Mouse (Mus musculus) heart, adult 18-20 months (tissue): ENCODE data around the gene Pde8a. TPM values are rescaled to one million over a fixed set of nuclear protein-coding genes. Genes with fewer than 3 reads are reported as not detected.

Experiments used
- DNase-seq, 2 experiments: peaks; one replicate each; pipeline ENCODE4 v3.0.0; 2021 to 2022; ENCODE audit warnings: mixed read lengths in 1 of 2
- total RNA-seq, 2 experiments: library from RNA; stranded (reverse); gene quantifications; 2 replicates each; pipeline ENCODE4 v1.2.3; 2021

Gene Pde8a
- total RNA-seq, 2 experiments from 2014 or later = 13.8 to 16.1 TPM

DNA sequence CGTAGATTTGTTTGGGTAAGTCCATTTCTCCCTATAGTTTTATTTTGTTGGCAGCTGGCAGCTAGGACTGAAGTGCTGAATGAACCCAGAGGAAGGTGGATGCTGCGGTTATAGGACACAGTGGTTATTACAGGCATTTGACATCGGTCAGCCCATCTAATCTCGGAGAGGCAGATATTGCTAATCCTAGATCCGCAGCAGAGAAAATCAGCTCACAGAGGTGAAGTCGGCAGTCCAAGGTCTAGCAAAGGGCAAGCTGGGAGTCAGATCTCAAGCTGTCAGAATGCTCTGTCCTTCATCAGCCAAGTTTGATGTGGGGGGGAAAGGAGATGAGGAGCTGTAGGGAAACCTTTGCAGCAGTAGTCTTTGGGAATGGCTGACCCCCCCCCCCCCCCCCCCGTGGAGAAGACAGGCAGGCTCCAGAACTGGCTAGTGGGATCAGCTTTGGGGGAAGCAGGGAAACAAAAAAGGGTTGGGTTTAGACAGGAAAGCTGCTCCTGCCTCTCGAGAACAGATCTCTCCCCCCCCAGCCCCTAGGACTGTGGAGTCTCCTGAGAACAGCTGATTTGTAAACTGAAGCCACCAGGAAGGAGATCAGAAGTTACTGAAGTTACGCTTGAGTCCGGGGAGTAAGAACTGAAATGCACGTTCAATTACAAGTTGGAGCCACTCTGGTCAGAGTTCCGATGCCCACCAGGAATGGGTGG lies 3.3 kb upstream of the Pde8a start:
- no peak for DNase-seq

DNA sequence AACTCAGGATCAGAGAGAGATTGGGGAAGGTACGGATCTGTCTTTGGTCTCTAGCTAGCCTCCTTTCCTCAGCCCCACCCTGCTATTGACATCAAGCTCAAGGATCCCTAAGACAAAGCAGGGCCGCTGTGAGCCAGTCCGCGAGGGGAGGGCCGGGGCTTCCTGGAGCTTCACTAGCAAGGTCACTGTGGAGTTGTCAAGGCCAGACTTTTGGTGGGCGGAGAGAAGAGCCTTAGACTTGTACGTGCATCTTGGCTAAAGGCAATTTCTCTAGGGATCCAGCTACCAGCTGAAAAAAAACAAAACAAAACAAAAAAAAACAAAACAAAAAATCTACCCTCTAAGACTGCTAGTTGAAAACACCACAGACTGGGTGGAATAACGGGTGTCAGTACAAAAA lies 1.6 kb upstream of the Pde8a start:
- DNase-seq = peak; percentile 41 to 60

DNA sequence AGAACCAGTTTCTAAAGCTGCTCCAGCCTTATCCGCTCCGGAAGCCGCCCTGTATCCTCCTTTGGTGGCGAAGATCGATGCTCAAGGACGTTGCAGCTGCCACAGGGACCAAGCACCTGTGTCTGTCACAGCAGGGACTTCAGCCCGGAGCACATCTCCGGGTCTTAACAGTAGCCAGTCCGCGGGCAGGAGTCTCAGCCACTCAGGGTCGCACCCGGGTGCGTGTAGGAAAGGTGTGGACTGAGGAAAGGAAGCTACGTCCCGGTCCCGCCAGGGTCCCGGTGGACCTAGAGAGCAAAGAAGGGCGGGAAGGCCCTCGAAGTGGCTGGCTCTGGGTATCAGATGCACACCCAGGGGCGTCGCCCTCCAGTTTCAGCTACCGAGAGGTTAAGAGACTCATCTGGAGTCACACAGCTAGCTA lies 1.1 kb upstream of the Pde8a start:
- DNase-seq = peak; percentile 80 to 88

DNA sequence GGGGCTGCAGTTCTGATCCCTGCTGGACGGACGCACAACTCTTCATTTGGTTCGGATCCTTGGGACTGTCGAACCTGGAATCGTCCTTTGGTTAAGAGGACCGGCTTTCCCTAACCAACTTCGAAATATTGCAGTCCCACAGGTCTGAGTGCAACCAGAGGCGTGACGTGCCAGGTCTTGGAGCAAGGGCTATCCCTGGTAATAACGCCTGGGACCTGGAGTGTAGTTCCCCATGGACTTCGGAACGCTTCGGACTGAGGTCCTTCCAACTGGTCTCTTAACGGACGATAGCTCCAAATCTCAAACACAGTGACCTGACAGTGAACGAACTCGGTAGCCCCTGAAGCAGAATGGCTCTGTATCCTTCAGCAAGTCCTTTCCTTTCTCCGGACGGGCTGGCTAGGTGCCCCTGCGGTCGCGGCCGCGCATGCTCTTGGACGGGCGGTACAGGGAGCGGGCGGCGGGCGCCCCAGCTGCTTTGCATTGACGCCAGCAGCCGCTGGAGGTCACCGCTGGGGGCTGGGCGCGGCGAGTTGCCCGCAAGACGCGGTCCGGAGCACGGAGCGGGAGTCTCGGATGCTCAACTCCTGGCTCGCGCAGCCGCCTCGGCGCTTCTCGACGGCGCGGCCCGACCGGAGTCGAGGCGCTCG lies 574 bp upstream of the Pde8a start:
- peak; percentile 97 to 98 for DNase-seq

DNA sequence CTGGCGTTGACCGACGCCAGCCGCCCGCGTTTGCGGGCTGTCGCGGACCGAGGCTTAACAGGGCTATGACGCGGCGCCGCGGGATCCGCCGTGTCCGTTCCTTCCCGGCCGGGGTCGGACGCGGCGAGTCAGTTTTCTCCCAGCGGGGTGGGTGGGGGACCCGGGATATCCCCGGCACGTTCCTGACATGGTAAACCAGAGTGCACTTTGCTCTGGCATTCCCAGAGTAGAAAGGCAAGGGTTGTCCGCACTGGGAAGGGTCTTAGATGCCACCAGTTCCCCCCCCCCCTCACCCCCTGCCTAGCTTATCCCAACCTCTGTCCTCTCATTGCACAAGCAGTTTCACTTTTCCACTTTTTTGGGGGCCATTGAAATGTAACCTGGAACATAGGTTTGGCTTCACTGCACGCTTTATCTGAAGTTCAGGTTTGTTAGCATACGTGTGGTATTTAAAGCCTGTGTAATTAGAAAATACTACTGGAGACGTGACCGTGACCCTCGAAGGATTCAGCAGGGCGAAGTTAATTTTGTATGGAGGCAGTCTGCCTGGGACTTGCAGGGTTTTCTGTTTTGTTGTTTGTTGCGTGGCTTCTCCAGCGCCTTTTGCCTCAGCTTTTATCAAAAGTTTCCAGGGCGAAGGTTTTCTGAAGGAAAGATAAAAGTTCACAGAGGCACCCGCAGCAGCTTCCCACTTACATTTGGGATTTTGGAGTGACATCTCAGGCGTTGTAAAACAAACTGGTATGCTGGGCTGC lies 934 bp downstream of the Pde8a start:
- DNase-seq = peak in 1 of 2 experiments; percentile 42

DNA sequence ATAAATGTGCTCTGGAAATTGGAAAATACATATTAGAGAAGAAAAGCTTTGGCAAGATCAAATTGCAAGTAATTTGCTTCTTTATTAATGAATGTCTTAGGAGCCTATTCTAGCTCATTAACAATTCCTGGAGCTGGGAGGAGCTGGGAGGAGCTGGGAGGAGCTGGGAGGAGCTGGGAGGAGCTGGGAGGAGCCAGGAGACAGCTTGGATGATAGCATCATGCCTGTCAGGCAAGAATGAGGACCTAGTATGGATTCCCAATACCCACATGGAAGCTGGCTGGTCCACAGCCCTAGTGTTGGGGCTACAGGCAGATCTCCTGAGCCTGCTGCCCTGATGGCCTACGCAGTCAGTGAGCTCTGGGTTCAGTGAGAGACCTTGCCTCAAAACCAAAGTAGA lies 2.6 kb downstream of the Pde8a start:
- DNase-seq = no peak

DNA sequence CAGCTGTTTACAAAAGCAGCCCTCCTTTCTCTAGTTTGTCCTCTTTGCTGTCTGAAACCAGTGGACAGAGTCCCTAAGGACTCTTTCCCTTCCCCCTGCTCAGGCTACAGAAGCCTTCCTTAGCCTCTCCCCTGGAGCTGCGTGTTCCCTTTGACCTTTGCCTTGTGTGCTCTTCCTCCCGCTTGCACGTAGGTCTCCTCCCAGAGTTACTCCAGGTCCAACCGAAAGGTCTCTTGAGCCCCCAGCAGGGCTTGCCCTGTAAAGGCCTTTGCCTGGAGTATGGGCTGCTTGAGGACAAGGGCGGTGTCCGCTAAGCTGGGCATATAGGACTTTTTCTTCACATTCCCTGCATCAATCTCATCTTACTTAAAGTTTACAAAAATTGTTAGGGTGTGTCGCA lies 5.9 kb downstream of the Pde8a start:
- no peak for DNase-seq

DNA sequence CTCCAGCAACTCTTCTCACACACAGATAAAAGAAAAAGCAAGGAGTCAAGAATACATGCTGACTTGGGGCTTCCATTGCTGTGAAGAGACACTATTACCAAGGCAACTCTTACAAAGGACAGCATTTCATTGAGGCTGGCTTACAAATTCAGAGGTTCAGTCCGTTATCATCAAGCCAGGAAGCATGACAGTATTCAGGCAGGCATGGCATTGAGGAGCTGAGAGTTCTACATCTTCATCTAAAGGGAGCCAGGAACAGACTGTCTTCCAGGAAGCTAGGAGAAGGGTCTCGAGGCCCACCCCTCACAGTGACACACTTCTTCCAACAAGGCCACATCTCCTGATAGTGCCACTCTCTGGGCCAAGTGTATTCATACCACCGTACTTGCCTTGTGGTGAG lies 7.0 kb downstream of the Pde8a start:
- DNase-seq = no peak

DNA sequence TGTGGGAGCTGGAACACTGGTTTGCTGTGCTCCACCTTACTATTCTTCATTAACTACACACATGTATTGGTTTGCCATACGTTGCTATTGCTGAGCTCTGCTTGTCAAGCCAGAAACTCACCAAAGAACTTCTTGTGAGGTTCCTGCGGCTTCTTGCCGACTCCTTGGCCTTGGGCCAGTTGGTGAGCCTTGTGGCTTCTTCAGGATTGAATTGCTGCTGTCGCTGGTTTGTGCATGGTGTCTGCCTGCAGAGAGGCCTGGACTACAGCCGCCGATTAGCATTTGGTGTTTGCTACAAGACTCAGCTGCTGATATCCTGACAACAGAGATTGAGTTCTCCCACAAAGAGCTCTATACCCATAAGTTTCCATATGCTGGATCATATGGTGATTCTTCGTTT lies 10.9 kb downstream of the Pde8a start:
- no peak for DNase-seq

DNA sequence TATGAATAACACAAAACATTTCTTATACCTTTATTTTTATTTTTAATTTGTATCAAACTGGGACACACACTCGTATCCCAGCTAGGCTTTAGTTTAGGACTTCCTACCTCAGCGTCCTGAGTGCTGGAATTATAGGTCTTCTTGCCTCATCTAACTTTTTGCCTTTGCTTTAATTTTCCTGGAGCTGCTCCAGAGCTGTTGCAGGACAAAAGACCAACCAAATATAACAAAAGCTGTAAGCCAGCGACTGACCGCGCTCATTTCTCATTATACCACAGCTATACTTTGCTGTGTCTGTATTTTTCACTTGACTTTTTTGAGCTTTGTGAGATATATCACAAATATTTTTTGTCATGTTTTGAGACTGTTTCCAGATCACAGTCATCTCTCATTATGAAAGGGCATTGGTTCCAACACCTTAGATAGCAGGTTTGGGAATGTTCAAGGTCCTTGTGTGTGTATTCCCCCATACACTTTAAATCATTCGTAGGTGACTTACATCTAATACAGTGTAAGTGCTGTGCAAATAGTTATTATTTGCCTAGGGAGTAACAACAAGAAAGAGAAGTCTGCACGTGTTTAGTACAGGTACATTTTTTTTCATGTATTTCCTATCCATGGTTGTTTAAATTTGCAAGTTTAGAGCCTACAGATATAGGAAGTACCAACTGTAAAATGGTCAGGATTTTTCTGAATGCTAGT lies 16.8 kb downstream of the Pde8a start:
- no peak for DNase-seq

DNA sequence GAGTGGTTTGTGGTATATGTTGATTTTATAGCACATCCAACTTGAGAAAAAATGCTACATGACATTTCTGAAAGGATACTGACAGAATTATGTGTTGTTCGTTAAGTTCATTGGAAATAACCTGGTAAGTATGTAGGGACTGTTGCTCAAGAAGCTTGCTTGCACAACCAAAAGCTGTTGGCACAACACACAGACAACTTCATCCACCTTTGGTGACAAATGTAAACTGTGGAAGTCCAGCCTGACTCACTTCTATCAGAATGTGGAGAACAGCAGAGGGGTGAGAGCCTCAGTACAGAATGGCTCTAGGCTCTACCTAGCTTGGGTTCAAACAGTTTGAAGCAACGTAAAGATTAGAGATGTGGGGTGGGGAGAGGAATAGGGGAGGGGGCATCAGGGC lies 19.3 kb downstream of the Pde8a start:
- DNase-seq = no peak

DNA sequence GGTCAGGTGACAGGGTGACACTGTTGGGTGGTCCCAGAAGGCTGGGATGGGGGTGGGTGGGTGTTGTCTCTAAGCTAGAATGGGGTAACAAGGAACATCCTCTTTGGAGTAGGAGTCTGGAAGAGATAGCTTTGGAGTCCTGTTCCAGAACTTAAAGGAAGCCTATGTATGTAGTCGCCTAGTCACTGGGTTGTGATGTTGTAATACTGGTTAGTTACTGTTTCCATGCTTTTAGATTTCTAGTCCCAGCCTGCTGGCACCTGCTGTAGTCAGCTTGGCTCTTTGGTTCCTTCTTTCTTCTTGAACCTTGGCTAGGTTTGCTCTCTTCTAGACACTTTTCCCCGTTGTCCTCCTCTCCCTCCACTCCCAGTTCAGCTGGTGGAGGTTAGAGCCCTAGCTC lies 21.7 kb downstream of the Pde8a start:
- no peak for DNase-seq

DNA sequence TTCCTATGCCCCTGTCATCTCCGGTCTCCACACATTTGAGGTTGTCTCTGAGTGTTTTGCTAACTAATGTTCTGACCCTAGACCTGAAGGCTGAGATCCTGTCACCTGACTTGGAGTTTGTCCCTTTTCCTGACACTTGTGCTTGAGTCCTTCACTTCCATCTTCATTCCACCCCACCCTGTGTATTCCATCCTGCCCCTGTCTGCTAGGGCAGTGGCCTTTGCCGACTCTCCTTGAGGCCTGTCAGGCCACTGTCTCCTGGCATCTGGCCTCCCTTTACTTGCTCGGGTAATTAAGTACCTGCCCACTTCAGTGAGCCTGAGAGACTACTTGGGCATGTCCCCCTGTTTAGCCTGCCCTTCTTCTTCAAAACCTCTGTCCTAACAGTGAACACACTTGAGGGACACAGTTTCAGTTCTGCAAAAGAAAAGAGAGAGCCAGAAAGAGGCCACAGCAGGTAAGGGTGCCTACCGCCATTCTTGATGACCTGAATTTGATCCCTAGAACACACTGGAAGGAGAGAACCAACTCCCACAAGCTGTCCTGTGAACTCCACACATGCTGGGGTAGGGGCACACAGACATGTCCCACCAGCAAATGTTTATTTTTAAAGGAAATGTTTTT lies 22.3 kb downstream of the Pde8a start:
- DNase-seq = no peak

DNA sequence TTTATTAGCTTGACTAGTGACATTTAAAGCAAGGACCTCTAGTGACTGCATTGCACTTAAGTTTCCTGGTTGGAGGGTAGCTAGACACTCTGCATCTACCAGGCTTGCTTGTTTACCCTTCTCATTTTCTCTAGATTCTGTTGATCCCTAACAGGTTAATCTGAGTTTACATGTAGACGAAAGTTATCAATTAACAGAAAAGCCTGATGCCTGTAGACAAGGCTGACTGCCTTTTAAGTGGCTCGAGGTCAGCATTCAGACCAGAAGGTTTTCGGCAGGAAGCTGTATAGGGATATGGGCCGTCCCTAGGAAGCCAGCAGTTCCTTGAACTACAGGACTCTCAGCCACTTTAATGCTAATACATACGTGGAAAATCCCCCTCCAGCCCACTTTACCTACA lies 30.0 kb downstream of the Pde8a start:
- no peak for DNase-seq

DNA sequence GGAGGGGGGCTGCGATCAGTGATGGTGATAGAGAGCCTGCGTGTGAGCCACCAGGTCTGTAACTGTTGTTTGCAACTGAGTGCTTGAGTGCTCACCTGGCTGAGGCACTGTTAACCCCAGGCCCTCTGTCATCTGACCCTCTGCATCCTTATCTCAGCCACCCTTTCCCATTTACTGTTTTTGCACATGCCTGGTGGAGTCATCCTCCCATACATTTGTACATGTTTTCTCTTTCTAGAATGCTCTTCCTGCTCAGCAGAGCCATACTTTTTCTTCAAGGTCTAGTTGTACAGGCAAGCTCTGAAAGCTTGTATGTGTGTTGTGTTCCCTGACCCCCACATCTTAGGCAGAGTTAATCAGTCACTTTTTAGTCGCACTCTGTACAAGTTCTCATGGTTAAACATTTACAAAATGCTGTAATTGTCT lies 36.5 kb downstream of the Pde8a start:
- DNase-seq = no peak

DNA sequence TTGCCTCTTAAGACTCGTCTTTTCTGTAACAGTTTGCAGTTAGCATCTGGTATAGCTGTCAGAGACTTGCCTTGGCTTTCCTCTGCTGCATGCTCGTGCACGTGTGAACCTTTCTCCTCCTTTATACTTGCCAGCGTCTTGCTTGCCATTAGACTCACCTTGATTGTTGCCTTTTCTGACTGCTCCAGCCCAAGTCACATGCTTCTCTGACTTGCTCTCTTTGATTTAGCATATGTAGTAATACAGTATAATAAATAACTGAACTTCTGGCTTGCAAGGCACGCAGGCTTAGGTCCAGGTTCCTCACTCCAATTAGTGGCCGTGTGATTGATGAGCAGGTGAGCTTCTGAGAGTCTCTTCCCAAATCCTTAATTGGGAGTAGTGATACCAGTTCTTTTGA lies 37.2 kb downstream of the Pde8a start:
- no peak for DNase-seq

DNA sequence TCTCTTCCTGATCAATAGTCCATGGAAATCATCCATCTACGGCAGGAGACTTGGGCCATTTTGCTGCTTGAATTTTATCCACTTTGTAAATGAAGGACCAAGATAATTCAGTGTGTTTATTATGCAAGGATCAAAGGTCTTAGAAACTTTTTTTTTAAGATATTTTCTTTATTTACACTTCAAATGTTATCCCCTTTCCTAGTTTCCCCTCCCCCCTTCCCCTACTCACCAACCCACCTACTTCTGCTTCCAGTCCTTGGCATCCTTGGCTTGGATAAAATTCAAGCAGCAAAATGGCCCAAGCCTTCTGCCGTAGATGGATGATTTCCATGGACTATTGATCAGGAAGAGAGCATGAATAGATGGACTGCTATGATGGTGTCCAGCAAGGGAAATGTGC lies 38.1 kb downstream of the Pde8a start:
- DNase-seq = no peak

DNA sequence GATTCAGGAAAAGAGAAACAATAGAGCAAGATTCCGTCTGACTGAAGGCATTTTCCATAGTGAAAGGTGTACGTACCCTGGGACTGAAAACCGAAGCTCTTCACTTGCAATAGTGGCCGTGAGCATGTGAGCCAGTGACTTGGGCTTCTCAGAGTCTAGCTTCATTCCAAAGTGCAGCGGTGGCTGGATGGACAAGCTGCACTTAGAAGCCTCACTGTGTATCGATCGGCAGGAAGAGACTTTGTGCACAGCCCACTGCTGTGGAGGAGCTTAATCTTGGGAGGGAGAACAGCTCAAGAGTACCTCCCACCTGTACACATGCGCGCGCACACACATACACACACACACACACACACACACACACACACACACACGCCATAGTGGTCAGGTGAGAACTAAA lies 39.9 kb downstream of the Pde8a start:
- no peak for DNase-seq

DNA sequence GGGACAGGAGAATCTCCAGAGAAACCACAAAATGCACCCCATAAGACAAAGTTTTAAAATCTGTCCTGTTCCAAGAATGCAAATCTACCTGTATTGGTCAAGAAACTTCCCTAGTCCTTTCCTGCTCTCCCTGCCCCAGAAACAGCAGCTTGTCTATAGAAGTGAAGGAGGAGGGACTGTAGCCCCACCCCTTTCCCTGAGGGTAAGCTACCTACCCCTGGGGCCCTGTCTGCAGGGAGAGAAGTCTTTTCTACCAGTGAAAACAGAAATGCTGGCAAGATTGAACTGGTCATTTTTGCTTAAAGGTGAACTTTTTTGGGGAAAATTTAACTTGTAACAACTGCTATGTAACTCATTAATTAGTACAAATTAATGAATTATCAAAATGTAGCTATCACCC lies 41.2 kb downstream of the Pde8a start:
- no peak for DNase-seq

DNA sequence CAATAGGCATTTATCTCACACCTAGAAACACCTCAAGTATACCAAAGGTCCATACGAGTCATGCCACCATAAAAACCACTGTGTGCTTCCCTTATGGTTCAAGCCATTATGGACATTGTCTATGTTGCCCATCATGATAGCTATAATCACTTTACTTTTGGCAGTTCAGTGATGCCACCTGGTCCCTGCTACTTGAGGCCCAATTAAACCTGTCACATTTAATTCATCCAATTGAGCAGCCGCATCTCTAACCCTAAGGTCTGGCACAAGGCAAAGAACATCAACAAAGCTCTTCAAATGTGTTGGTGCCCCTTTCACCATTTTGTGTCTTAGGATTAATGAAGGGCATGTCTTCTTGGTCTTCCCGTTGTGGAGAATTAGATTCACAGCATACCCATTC lies 42.1 kb downstream of the Pde8a start:
- no peak for DNase-seq

DNA sequence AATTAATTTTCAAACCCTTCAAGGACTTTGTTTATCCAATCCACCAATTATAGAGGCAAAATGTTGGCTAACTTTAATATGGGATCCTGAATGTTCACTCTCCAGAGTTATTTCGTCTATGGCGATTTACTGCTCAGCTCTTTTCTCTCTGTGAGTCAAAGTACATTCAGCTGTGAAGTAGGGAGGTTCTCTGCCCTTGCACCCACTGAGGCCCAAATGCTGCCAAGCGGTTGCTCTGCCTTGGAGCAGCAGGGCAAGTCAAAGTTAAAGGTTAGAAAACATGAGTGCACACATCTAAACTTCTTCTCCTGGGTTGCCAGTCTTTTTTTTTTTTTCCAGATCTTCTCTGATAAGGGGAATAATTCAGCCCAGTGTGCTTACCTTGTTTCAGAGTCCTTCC lies 43.4 kb downstream of the Pde8a start:
- no peak for DNase-seq

DNA sequence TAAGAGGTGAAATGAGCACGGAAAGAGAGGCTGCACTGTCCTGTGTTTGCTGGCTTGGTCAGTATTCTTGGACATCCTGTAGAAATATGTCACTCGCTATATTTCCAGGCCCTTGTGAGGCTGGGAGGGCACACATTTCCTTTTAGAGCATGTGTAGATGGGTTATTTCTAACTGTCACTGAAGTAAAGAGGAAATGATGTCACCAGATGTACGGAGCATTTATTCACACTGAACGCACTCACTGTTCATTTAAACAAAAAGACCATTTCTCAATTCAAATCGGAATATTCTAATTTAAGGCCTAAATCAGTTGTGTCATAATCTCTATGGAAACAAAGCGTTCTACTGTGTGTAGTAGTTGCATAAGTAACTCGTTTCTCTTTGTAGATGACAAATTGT lies 48.2 kb downstream of the Pde8a start:
- no peak for DNase-seq
